Mouse (Mus musculus) testis, adult 2 months (tissue): ENCODE measurements around the gene Dnah17. TPM values are rescaled to one million over a fixed set of nuclear protein-coding genes. Genes with fewer than 3 reads are reported as not detected.

Experiments used
- H3K27ac ChIP-seq: fragments of 200-500 bp; 2 replicates; pipeline ENCODE4 v1.5.1; 2012; ENCODE audit warnings: low read depth, low read length; ENCODE audit not compliant: control insufficient read depth, insufficient read depth
- H3K27me3 ChIP-seq: fragments of 200-500 bp; 2 replicates; pipeline ENCODE4 v1.6.1; 2012; ENCODE audit warnings: mild to moderate bottlenecking, low read length, moderate library complexity; ENCODE audit not compliant: control insufficient read depth, insufficient read depth
- H3K36me3 ChIP-seq: fragments of 200-500 bp; 2 replicates; pipeline ENCODE4 v1.6.1; 2012; ENCODE audit warnings: mild to moderate bottlenecking, low read length; ENCODE audit not compliant: control insufficient read depth, insufficient read depth
- H3K4me1 ChIP-seq: fragments of 200-500 bp; 2 replicates; pipeline ENCODE4 v1.6.1; 2012; ENCODE audit warnings: low read length; ENCODE audit not compliant: control insufficient read depth, insufficient read depth
- H3K4me3 ChIP-seq: fragments of 200-500 bp; 2 replicates; pipeline ENCODE4 v1.5.1; 2012; ENCODE audit warnings: low read depth, mild to moderate bottlenecking, low read length, moderate library complexity, mixed read lengths; ENCODE audit not compliant: control insufficient read depth
- CTCF ChIP-seq: fragments of 200-500 bp; IDR thresholded peaks from 2 replicates; pipeline ENCODE4 v1.5.1; 2012; ENCODE audit warnings: low read depth, mild to moderate bottlenecking, inconsistent platforms, low read length, moderate library complexity; ENCODE audit not compliant: control insufficient read depth, insufficient read depth, insufficient replicate concordance
- POLR2A ChIP-seq: fragments of 200-500 bp; IDR thresholded peaks from 2 replicates; pipeline ENCODE4 v1.6.1; 2012; ENCODE audit warnings: low read depth, mild to moderate bottlenecking, inconsistent platforms, low read length, moderate library complexity; ENCODE audit not compliant: control insufficient read depth
- polyA plus RNA-seq: library from polyadenylated mRNA; depleted of rRNA; stranded (reverse); fragments of >200 nt; gene quantifications from 2 replicates; pipeline ENCODE4 v1.2.3, GENCODE M21; 2012

Gene Dnah17
- polyA plus RNA-seq, 1 experiment = 35.8 TPM

GRCm38 (mm10) chr11:118075035-118075522 is 55.4 kb downstream of the Dnah17 start:
- Histone ChIP-seq H3K36me3 (no peaks in the 10 kb centered on the region; the same call in 1 of the 2 replicates), H3K4me1 (peaks cover 3% of the 10 kb centered on the region; the same call in 1 of the 2 replicates), H3K27me3 (no peaks in the 10 kb centered on the region), H3K27ac (no peak overlapping the region), H3K4me3 (no peak overlapping the region)
- no peak for TF ChIP-seq CTCF
- TF ChIP-seq POLR2A = no peak

- Histone ChIP-seq H3K4me3 (no peak overlapping the region), H3K27me3 (no peaks in the 10 kb centered on the region), H3K4me1 (peaks cover 3% of the 10 kb centered on the region; the same call in 1 of the 2 replicates), H3K27ac (no peak overlapping the region), H3K36me3 (no peaks in the 10 kb centered on the region; the same call in 1 of the 2 replicates)
- TF ChIP-seq POLR2A = no peak
- TF ChIP-seq CTCF = no peak
Measured at GRCm38 (mm10) chr11:118071227-118071912, 59.1 kb downstream of the Dnah17 start.

GRCm38 (mm10) chr11:118068812-118069332 is 61.6 kb downstream of the Dnah17 start:
- no peaks in the 10 kb centered on the region; the same call in 1 of the 2 replicates for H3K36me3 ChIP-seq
- H3K27me3 ChIP-seq = no peaks in the 10 kb centered on the region
- H3K4me3 ChIP-seq = no peak overlapping the region
- no peak overlapping the region for H3K27ac ChIP-seq
- no peak for TF ChIP-seq POLR2A
- TF ChIP-seq CTCF = no peak
- no peaks in the 10 kb centered on the region for H3K4me1 ChIP-seq

- Histone ChIP-seq H3K27me3 (no peaks in the 10 kb centered on the region), H3K4me3 (no peak overlapping the region), H3K4me1 (no peaks in the 10 kb centered on the region), H3K27ac (no peak overlapping the region), H3K36me3 (no peaks in the 10 kb centered on the region; the same call in 1 of the 2 replicates)
- TF ChIP-seq POLR2A (no peak), CTCF (no peak)
Measured at GRCm38 (mm10) chr11:118067588-118067987, 62.8 kb downstream of the Dnah17 start.

GRCm38 (mm10) chr11:118060038-118060437 is 70.4 kb downstream of the Dnah17 start:
- TF ChIP-seq POLR2A = no peak
- no peak for TF ChIP-seq CTCF
- H3K36me3 ChIP-seq = no peaks in the 10 kb centered on the region

GRCm38 (mm10) chr11:118058872-118059271 is 71.6 kb downstream of the Dnah17 start:
- no peak overlapping the region for H3K4me3 ChIP-seq
- no peaks in the 10 kb centered on the region for H3K4me1 ChIP-seq
- no peaks in the 10 kb centered on the region for H3K36me3 ChIP-seq
- TF ChIP-seq CTCF (no peak), POLR2A (0 out of 2 replicates have a peak, but pooled peaks have one; percentile 14)
- H3K27ac ChIP-seq = no peak overlapping the region
- H3K27me3 ChIP-seq = no peaks in the 10 kb centered on the region

More at GRCm38 (mm10) chr11:118060038-118060437, 70.4 kb downstream of the Dnah17 start:
- H3K27ac ChIP-seq = no peak overlapping the region
- H3K27me3 ChIP-seq = no peaks in the 10 kb centered on the region
- H3K4me3 ChIP-seq = no peak overlapping the region
- no peaks in the 10 kb centered on the region for H3K4me1 ChIP-seq

GRCm38 (mm10) chr11:118058367-118058766 is 72.1 kb downstream of the Dnah17 start:
- H3K36me3 ChIP-seq = no peaks in the 10 kb centered on the region
- no peak overlapping the region for H3K4me3 ChIP-seq
- no peak overlapping the region for H3K27ac ChIP-seq
- H3K4me1 ChIP-seq = no peaks in the 10 kb centered on the region
- TF ChIP-seq POLR2A (no peak), CTCF (no peak)
- no peaks in the 10 kb centered on the region for H3K27me3 ChIP-seq

- Histone ChIP-seq H3K36me3 (peaks cover 2% of the 10 kb centered on the region; the same call in 1 of the 2 replicates), H3K27ac (no peak overlapping the region), H3K4me1 (peaks cover 8% of the 10 kb centered on the region), H3K27me3 (no peaks in the 10 kb centered on the region), H3K4me3 (no peak overlapping the region)
- TF ChIP-seq CTCF (no peak), POLR2A (no peak)
Measured at GRCm38 (mm10) chr11:118050174-118050573, 80.3 kb downstream of the Dnah17 start.
